Mouse (Mus musculus) T-helper 2 cell (primary cell): ENCODE data around the gene Sec11a.
"Not testable (repeated sequence)": the region's sequence is repeated elsewhere in the genome, so short reads cannot be mapped to it uniquely, and the experiment has no call there.

Experiments used
- in situ Hi-C: fragments of 300-600 bp; cut with MboI, MseI; formaldehyde crosslinking; loops from one replicate; pipeline ENCODE4 v1.15.1; 2025; ENCODE audit warnings: high pct_unique_total_duplicates

The Sec11a gene

GRCm38 (mm10) chr7:80959003-80959402, 11.4 kb upstream of the Sec11a start:
- in situ Hi-C loops: no loop called here

- in situ Hi-C loops: no loop called here
Observed at GRCm38 (mm10) chr7:80956891-80957290, 9.3 kb upstream of the Sec11a start.

- in situ Hi-C loops: loop anchor here (5.0 kb wide), 1 partner anchor 48 kb away; no protein-coding TSS in a partner anchor
Observed at GRCm38 (mm10) chr7:80954251-80954650, 6.7 kb upstream of the Sec11a start.

GRCm38 (mm10) chr7:80952140-80952539, 4.6 kb upstream of the Sec11a start:
- in situ Hi-C loops: loop anchor here (5.0 kb wide), 1 partner anchor 50 kb away; no protein-coding TSS in a partner anchor

GRCm38 (mm10) chr7:80951461-80951860, 3.9 kb upstream of the Sec11a start:
- in situ Hi-C loops: loop anchor here (5.0 kb wide), 1 partner anchor 51 kb away; no protein-coding TSS in a partner anchor

- in situ Hi-C loops: no loop called here
Observed at GRCm38 (mm10) chr7:80939808-80940207, 7.8 kb downstream of the Sec11a start.

GRCm38 (mm10) chr7:80937304-80937666, 10.3 kb downstream of the Sec11a start:
- in situ Hi-C loops: not testable (repeated sequence)

GRCm38 (mm10) chr7:80936617-80937303, 10.8 kb downstream of the Sec11a start:
- in situ Hi-C loops: not testable (repeated sequence)

- in situ Hi-C loops: no loop called here
Observed at GRCm38 (mm10) chr7:80935834-80936233, 11.7 kb downstream of the Sec11a start.

- in situ Hi-C loops: no loop called here
Observed at GRCm38 (mm10) chr7:80932777-80933176, 14.8 kb downstream of the Sec11a start.

GRCm38 (mm10) chr7:80931618-80932207, 15.9 kb downstream of the Sec11a start:
- in situ Hi-C loops: no loop called here

- in situ Hi-C loops: no loop called here
Observed at GRCm38 (mm10) chr7:80923165-80923564, 24.4 kb downstream of the Sec11a start.

- in situ Hi-C loops: no loop called here
Observed at GRCm38 (mm10) chr7:80919647-80920008, 28.0 kb downstream of the Sec11a start.

- in situ Hi-C loops: no loop called here
Observed at GRCm38 (mm10) chr7:80918982-80919646, 28.5 kb downstream of the Sec11a start.

- in situ Hi-C loops: no loop called here
Observed at GRCm38 (mm10) chr7:80917916-80918465, 29.6 kb downstream of the Sec11a start.

GRCm38 (mm10) chr7:80912496-80912895, 35.1 kb downstream of the Sec11a start:
- in situ Hi-C loops: no loop called here

- in situ Hi-C loops: no loop called here
Observed at GRCm38 (mm10) chr7:80911053-80911452, 36.5 kb downstream of the Sec11a start.

- in situ Hi-C loops: no loop called here
Observed at GRCm38 (mm10) chr7:80904921-80905515, 42.6 kb downstream of the Sec11a start, which contains the start of gene Nmb. Gene Nmb (minus strand): TSS chr7:80905076.

GRCm38 (mm10) chr7:80903625-80904422, 43.8 kb downstream of the Sec11a start:
- in situ Hi-C loops: no loop called here

- in situ Hi-C loops: no loop called here
Observed at GRCm38 (mm10) chr7:80901541-80902274, 45.9 kb downstream of the Sec11a start.
